Mouse (Mus musculus) CD4-positive, CD25-positive, alpha-beta regulatory T cell, adult 9 weeks (primary cell): Measurements from ENCODE around the gene Gm20795. TPM values are rescaled to one million over a fixed set of nuclear protein-coding genes. Genes with fewer than 3 reads are reported as not detected.

Source experiments
- polyA plus RNA-seq: library from polyadenylated mRNA; unstranded; fragments of 100-300 nt; shearing (Covaris generic); gene quantifications from one replicate; pipeline ENCODE4 v1.2.1, GENCODE M21; 2017

The Gm20795 gene
- polyA plus RNA-seq = not detected

GRCm38 (mm10) chrY:40804614-40805013, at the start of gene Gm20795:
TSS of gene Gm20795 (plus strand) at chrY:40804914.

GRCm38 (mm10) chrY:40775665-40776064, 29.0 kb upstream of the Gm20795 start, which contains the start of gene Gm21797:
TSS of gene Gm21797 (minus strand) at chrY:40775765.

Other genes with a start within 250 kb of the Gm20795 start
- not detected for gene Gm21852, start 152.9 kb upstream of the Gm20795 start, polyA plus RNA-seq
- gene Gm21797, start 29.1 kb upstream of the Gm20795 start, polyA plus RNA-seq = not detected